Mouse (Mus musculus): Measurements from ENCODE around the gene Rpl5. TPM values are rescaled to one million over a fixed set of nuclear protein-coding genes. Genes with fewer than 3 reads are reported as not detected.
"Not testable (repeated sequence)": the region's sequence is repeated elsewhere in the genome, so short reads cannot be mapped to it uniquely, and the experiment has no call there.

Rpl5 gene
- total RNA-seq, 2 experiments from 2014 or later = 133 to 138 TPM

- no peak for DNase-seq (ENCODE audit: low spot score in 2 of 2)
Observed at GRCm38 (mm10) chr5:107894676-107895075, 5.6 kb upstream of the Rpl5 start.

DNA sequence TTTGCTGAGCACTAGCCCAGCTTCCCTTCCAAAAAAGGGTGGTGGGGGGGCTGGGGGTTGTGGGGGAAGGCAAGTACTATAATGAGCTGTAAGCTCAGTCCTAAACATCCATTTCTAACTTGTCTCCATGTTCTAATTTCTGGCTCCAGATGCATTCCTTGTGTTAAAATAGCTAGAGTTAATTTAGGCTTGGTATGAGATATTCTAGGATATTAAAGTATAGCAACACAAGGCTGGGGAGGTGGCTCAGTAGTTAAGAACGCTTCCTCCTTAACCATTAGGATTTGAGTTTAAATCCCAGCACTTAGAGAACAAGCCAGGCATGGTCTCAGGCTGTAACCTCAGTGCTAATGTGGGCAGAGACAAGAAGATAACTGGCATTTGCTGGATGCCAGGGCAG, 4.0 kb upstream of the Rpl5 start:
- DNase-seq (ENCODE audit: low spot score in 2 of 2) = no peak

DNA sequence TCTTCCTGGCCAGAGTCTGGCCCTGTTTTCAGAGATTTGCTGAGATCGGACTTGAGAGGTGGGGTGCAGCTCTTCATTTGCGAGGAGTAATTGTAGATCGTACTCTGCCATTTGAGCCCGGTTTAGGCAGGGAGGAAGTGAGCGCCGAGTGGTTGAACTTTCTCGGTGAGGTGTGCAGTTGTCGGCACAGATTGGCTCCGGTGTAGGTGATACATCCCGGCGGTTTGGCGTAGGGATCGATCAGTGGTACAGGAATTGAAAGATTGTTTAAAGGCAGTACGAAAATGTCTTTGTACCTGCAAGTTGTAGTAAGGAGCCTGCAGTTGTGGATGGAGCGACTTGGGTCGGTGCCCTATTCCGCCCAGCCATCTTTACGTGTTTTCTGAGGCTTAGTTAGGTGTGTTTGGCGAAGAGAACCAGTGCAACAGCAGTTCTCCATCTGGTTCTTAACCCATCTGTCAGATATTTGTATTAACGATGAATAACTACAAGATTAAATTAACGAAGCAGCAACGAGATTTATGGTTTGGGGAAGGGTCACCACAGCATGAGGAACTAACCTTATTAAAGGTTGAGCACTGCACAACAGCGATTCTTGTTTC, 813 bp downstream of the Rpl5 start:
- no peak for DNase-seq (ENCODE audit: low spot score in 2 of 2)

- no peak for DNase-seq (ENCODE audit: low spot score in 2 of 2)
Observed at GRCm38 (mm10) chr5:107904325-107904724, 4.0 kb downstream of the Rpl5 start.

- no peak for DNase-seq (ENCODE audit: low spot score in 2 of 2)
Observed at GRCm38 (mm10) chr5:107908514-107909110, 8.3 kb downstream of the Rpl5 start.

DNA sequence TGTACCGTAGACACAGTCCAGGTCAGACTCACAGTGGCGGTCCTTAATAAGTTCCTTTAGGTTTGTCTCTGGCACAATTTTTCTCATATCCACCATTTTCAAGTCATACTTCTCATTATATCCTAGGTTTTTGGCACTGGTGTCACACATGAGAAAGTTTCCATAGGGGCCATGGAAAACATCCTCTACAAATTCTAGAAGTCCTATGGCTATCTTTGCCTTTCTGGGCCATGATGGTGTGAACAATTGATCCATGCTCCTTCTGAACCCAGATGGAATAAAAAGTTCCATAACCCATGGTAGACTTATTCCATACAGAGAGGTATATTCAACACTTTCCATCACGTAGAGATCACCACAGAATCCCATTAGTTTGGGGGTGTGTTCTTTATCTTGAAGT, 9.4 kb downstream of the Rpl5 start:
- no peak for DNase-seq (ENCODE audit: low spot score in 2 of 2)

DNA sequence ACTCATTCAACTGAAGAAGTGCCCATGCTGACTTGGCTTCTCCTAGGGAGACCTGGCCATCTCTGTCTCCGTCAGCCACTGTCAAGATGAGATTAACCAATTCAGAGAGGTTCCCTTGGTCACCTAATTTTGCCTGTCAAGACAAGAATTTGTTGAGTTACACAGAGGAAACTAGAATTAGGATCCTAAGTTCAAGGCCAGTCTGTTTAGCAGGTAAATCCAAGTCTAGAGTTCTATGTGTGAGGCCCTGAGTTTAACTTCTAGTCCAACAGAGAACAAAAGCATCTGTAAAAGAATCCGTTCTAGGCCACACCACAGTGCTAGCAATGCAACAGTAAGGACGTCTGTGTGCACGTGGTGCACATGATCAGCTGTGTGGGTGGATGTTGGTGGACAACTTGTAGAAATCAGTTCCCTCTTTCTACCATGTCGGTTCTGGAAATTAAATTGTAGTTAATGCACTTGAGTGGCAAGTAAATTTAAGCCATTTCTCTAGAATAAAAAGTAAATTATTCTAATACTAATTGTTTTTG, 9.8 kb downstream of the Rpl5 start:
- DNase-seq (ENCODE audit: low spot score in 2 of 2) = no peak

GRCm38 (mm10) chr5:107911012-107911411, 10.7 kb downstream of the Rpl5 start:
- no peak for DNase-seq (ENCODE audit: low spot score in 2 of 2)

DNA sequence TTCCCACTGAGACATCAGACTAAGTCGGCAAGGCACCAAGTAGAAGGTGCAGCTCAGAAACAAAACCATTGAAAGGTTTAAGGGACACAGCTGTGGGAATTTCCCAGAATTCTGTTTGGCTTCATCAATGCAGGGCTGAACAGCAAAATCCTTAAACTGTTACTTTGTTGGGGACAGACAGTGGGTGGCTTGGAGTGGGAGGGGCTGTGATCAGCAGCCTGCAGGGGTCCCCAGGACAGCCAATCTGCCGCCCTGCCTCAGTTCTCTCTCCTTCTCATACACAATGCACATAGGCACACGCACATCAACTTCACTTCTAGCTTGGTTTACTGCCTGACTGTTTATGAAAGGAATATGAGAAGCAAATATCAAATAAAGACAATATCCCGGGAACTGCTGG, 15.0 kb downstream of the Rpl5 start:
- DNase-seq (ENCODE audit: low spot score in 2 of 2) = no peak

DNA sequence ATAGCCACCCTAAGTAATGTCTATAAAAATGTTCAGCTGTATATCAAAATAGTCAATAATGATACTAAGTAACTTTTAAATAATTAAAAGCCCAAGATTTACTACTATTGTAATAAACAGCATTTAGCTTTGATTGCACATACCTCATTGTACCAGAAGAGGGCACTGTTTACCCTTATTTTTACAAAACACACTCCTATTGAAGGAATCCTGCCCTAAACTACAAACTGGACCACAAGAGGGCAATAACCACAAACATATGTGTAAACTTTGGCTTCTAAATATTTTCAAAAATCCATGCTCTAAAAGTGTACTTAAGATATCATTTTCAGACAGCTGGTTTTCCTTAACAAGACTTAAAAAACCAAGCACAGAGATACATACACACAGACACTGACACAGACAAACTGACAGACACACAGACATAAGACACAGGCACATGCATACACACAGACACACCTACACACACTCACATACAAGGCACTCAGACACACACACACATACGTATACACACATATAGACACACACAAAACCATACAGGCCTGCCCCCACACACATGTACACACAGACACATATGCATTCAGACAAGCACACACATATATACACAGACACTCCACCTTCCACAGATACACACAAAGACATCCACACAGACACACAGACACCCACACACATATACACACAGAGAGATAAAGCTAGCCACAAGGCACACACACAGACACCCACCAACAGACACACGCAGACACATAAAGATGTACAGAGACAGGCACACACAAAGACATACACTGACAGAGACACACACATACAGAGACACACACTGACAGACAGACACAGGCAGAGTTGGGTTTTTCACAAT, 21.3 kb downstream of the Rpl5 start:
- DNase-seq (ENCODE audit: low spot score in 2 of 2) = peak; percentile 14 to 31

DNA sequence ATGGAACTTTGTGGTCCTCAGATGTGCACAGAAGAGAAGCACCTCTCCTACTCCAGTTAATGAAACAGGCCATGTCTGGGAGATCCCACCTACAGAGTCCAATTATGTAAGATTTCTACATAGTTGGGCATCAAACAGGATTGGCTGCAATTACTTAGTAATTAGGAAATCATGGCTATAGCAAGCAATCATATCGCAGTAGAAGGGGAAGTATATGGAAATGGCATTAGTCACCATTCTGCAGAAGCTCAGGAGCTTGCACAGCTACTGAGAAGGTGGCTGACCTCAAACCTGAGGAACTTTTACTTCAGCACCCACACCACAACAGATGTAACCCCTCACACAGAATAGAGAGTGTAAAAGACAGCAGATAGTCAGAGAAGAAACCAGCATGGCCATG, 22.5 kb downstream of the Rpl5 start:
- no peak for DNase-seq (ENCODE audit: low spot score in 2 of 2)

DNA sequence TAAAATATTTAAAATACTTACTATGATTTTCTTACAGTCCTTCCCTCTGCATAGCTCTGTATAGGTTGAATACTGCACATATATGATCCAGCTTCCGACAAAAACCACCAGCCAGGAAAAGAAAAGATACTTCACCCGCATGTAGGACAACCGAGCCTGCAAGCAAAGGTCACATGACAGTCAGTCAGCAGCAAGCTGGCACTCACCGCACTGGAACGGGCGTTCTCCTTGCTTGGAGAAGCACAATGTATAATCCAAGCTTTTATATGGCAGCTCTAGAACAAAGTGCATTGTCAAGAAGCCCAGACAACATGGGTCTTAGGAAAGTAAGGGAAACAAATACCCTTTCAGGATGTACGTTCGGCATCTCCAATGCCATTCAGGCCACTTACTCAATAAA, 24.3 kb downstream of the Rpl5 start:
- DNase-seq (ENCODE audit: low spot score in 2 of 2) = no peak

DNA sequence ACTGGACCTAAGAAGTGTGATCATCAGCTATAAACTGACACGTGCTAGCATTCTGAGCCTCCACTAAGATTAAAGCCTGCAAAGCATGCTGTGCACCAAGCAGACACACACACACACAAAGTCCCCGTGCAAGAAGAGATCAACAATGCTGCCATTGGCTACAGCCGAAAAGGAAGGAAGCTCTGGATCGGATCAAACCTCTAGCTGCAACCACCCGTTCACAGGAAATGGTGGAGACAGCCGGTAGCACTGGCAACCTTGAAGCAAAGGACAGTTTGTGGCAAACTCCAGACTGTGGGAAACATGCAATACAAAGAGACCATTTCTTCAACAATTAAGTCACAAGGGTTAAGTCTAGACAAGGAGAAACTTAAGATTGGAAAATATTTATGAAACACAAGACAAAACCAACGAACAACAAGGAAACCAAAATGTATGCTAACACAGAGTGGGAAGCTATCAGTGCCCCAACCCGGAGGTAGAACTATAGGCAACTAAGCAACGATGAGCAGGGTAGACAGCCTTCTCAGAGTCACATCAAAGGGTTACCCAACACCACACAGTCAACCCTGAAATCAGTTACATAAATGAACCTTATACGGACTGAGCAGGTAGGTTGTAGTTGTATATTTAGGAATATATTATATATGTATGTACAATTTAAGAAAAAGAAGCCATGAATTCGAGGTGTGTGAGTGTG, 26.4 kb downstream of the Rpl5 start:
- no peak for DNase-seq (ENCODE audit: low spot score in 2 of 2)

DNA sequence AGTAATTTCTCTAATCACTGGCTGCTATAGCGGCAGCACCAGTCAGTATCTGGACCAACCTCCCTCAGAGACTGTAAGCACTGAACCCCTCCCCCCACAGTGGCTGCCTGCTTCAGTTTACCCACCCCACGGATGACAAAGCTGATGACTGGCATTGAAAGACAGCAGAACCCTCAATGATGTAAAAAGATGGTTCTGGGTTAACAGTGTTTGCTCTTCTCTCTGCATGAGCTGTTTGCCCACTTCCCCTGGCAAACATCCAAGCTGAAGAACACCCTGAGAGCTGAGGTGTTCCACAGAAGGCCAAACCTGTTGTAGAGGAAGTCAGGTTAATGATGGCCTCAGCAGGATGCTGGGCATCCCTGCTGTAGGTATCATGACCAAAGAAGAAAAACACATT, 32.3 kb downstream of the Rpl5 start:
- DNase-seq (ENCODE audit: low spot score in 2 of 2) = no peak

DNA sequence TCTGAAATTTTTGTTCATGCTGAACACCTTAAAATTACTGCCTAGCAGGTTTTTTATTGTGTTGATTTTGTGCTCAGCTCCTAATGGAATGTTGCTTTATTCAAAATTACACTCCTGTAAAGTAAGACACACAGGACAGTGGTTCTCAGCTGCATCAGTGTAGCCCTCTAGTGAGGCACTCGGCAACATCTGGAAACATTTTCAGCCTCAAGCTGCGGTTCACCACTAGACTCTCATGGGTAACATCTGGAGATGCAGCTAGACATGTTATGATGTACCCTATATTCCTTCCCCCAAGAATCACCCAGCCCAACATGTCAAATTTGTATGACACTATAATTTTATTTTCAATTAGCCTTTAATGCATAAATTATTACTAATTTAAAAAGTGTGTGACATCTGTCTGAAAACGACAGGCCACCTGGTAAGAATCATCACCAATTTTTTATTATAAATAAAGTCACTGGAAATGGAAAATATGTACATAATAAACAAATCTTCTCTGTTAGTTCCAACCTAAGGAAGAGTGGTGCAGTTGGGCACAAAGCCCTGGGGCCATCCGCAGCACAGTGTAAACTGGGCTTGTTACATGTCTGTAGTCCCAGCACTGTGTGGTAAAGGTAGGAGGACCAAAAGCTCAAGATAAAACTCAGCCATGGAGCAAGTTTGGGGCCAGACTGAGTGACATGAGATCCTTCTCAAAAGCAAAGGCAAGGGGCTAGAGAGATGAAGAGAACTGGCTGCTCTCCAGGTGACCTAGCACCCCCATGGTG, 33.1 kb downstream of the Rpl5 start:
- DNase-seq (ENCODE audit: low spot score in 2 of 2) = no peak

GRCm38 (mm10) chr5:107934770-107935543, 34.7 kb downstream of the Rpl5 start:
- no peak for DNase-seq (ENCODE audit: low spot score in 2 of 2)

- DNase-seq (ENCODE audit: low spot score in 2 of 2) = no peak
Observed at GRCm38 (mm10) chr5:107936625-107937389, 36.5 kb downstream of the Rpl5 start.

DNA sequence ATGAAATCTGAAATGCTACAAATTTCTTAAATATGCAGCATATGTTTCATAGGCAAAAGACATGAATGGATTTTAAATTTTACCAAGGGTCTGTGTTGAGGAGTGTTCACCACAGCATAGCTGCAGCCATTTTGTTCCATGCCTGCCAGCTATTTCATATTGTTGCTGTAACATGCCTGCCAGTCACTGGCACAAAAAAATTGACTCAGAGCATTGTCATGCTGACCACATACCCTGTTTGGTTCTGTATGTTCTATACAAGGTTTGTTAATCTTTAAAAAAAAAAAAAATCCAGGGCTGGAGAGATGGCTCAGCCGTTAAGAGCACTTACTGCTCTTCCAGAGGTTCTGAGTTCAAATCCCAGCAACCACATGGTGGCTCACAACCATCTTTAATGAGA, 38.2 kb downstream of the Rpl5 start:
- DNase-seq (ENCODE audit: low spot score in 2 of 2) = not testable (repeated sequence)

DNA sequence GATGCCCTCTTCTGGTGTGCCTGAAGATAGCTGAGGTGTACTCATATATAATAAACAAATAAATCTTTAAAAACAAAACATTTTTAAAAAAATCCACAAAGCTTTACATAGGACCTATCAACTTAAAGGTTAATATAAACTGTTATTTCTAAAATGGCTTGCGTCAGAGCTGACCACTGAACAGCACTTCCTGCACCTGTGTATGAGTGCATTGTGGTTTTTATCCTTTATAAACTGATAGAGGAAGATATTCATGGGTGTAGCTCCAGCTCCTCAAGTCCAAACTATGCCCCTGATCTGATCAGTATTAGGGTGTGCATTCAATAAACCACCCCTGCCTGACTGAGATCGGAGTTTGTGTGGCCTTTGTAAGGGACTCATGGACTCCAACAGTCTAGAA, 38.6 kb downstream of the Rpl5 start:
- no peak for DNase-seq (ENCODE audit: low spot score in 2 of 2)
